ENCODE assay signal across 10 mouse cellular contexts in genomic region chr7:143808909-143809308, GRCm38 (mm10). TPM values are rescaled to one million over a fixed set of nuclear protein-coding genes. Genes with fewer than 3 reads are reported as not detected.
DNase-seq lines count a peak whose midpoint lies in the region; ATAC-seq and TF ChIP-seq lines count a peak whose summit lies in the region.
"Had no signal": no experiment of that assay in that cellular context is flagged by ENCODE, and none has a peak within 500 bp of the region (broad histone marks: within the 10 kb centered on the region; RNA-seq: fewer than 3 reads in every experiment).

No protein-coding gene starts in this region.

- TF ChIP-seq POLR2A in brain, embryonic 14.5 days (IDR thresholded peaks at IDR 0.05; ENCODE audit: borderline replicate concordance, extremely low read depth, insufficient read depth, insufficient read length, poor library complexity, severe bottlenecking), result no peak

- no peak overlapping the region for H3K27ac ChIP-seq in layer of hippocampus, adult 2 months

- DNase-seq in layer of hippocampus, adult 2 months (ENCODE audit: low spot score in 2 of 2), result no peak
- DNase-seq in layer of hippocampus, adult 18-20 months (ENCODE audit: low spot score in 2 of 2), result no peak
- DNase-seq in ES-CJ7 (ENCODE audit: low read depth, low spot score), result peak; percentile 62
- peak; percentile 15 for DNase-seq in brain, embryonic 14.5 days (ENCODE audit: low read depth)
- DNase-seq in retina, postnatal 1 day, result peak; percentile 46
- DNase-seq in cerebellum, adult 18-20 months, result no peak

- no peak overlapping the region for H3K4me3 ChIP-seq in layer of hippocampus, adult 2 months

- no peak for ATAC-seq in inflammation-experienced regulatory T-cells, adult 6 months

- peak; percentile 70 for TF ChIP-seq CTCF in layer of hippocampus, adult 2 months (conservative IDR thresholded peaks at IDR 0.05)
- TF ChIP-seq CTCF in brain, embryonic 14.5 days (IDR thresholded peaks at IDR 0.05; ENCODE audit: borderline replicate concordance, extremely low read depth, insufficient read depth, insufficient read length), result peak; percentile 46; the same call in 1 of the 2 replicates

RNA-seq across cellular contexts. Expression of gene Nadsyn1, which starts 13.7 kb away (rescaled TPM):
- total RNA-seq in layer of hippocampus, adult 2 months (2021), result 1 to 10 TPM; 4.4 to 7.8 TPM
- 1 to 10 TPM; 6.4 to 6.8 TPM for total RNA-seq in layer of hippocampus, adult 18-20 months (2021)
- polyA plus RNA-seq in brain, embryonic 14.5 days (2012; rRNA removed), result 11.7 and 17.1 TPM in 2 replicates
- 10 to 100 TPM; 15.0 to 20.2 (median 20.2) TPM for polyA plus RNA-seq in inflammation-experienced regulatory T-cells, adult 6 months (2017; shearing (Covaris generic))

RNA-seq across cellular contexts. Expression of gene Dhcr7, which starts 14.0 kb away (rescaled TPM):
- 10 to 100 TPM; 34.0 to 35.1 TPM for total RNA-seq in layer of hippocampus, adult 2 months (2021)
- total RNA-seq in layer of hippocampus, adult 18-20 months (2021), result 10 to 100 TPM; 34.3 to 36.9 TPM
- 106 and 117 TPM in 2 replicates for polyA plus RNA-seq in brain, embryonic 14.5 days (2012; rRNA removed)
- polyA plus RNA-seq in inflammation-experienced regulatory T-cells, adult 6 months (2017; shearing (Covaris generic)), result 10 to 100 TPM; 37.5 to 57.8 (median 41.0) TPM

RNA-seq across cellular contexts. Expression of gene Mrgpre, which starts 24.6 kb away (rescaled TPM):
- total RNA-seq in layer of hippocampus, adult 2 months (2021), result 1 to 10 TPM; 5.9 to 6.5 TPM
- total RNA-seq in layer of hippocampus, adult 18-20 months (2021), result 1 to 10 TPM; 5.4 to 6.9 TPM
- polyA plus RNA-seq in brain, embryonic 14.5 days (2012; rRNA removed), result 6.4 and 10.5 TPM in 2 replicates
- polyA plus RNA-seq in inflammation-experienced regulatory T-cells, adult 6 months (2017; shearing (Covaris generic)), result 1 to 10 TPM; 3.9 to 6.4 (median 4.2) TPM

RNA-seq across cellular contexts. Expression of gene Mrgprg, which starts 42.1 kb away (rescaled TPM):
- not detected for total RNA-seq in layer of hippocampus, adult 2 months (2021)
- total RNA-seq in layer of hippocampus, adult 18-20 months (2021), result not detected
- not detected in 2 replicates for polyA plus RNA-seq in brain, embryonic 14.5 days (2012; rRNA removed)
- not detected for polyA plus RNA-seq in inflammation-experienced regulatory T-cells, adult 6 months (2017; shearing (Covaris generic))
- polyA plus RNA-seq: liver, embryonic 16.5 days; neural tube, embryonic 11.5 days; stomach, embryonic 14.5 days had no signal

RNA-seq across cellular contexts. Expression of gene Osbpl5, which starts 52.1 kb away (rescaled TPM):
- 10 to 100 TPM; 18.0 to 24.4 TPM for total RNA-seq in layer of hippocampus, adult 2 months (2021)
- total RNA-seq in layer of hippocampus, adult 18-20 months (2021), result 10 to 100 TPM; 19.3 to 22.1 TPM
- polyA plus RNA-seq in brain, embryonic 14.5 days (2012; rRNA removed), result 52.0 and 59.1 TPM in 2 replicates
- polyA plus RNA-seq in inflammation-experienced regulatory T-cells, adult 6 months (2017; shearing (Covaris generic)), result 10 to 100 TPM; 19.0 to 34.0 (median 31.8) TPM

Comparison
In these comparisons a context has a peak if more than half of its experiments do, and no peak if none do; other contexts are left out.
1. DNase-seq: peak in ES-CJ7 (single experiment), brain, embryonic 14.5 days (single experiment) and retina, postnatal 1 day (single experiment); none in layer of hippocampus, adult 2 months (0 of 2), layer of hippocampus, adult 18-20 months (0 of 2) and cerebellum, adult 18-20 months (0 of 2).